Mouse (Mus musculus): ENCODE data around the gene Slc43a2. TPM values are rescaled to one million over a fixed set of nuclear protein-coding genes. Genes with fewer than 3 reads are reported as not detected.

The Slc43a2 gene
- polyA plus RNA-seq, 1 experiment: 57.4 TPM

DNA sequence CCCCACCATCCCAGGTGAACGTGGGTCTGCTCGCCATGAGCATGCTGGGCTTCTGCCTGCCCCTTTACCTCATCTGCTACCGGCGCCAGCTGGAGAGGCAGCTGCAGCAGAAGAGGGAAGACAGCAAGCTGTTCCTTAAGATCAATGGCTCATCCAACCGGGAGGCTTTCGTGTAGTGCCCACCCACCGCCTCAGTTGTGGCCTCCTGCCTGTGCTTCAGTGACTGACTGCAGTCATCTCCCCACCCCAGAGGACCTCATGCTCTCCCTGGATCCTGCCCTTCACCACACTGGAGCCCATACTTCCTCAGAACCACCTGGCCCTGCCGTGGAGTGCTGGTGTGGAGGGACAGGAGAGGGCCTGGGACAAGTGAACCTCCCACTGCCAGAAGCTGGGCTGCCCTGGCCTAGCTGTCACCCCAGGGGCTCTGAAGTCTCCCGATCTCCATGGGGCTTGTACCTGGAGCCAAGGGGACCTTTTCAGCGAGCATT is 40.9 kb downstream of the Slc43a2 start:
- TF ChIP-seq POLR2A (IDR thresholded peaks at IDR 0.05; ENCODE audit: borderline replicate concordance, insufficient read depth, low read length) (no peak), CTCF (IDR thresholded peaks at IDR 0.05; ENCODE audit: borderline replicate concordance, insufficient read depth, low read depth, low read length) (no peak)
- H3K4me3 ChIP-seq (replicated peaks; ENCODE audit: insufficient read depth, low read depth, low read length): no peak overlapping the region
- peak; percentile 43 to 59 for DNase-seq
- H3K27me3 ChIP-seq (ENCODE audit: control insufficient read depth, insufficient read depth, low read length): no peaks in the 10 kb centered on the region
- WGBS: 18% methylated on average over 10 of the region's 10 CpGs
- H3K4me1 ChIP-seq (ENCODE audit: control insufficient read depth, insufficient read depth, low read length): peaks cover 67% of the 10 kb centered on the region
- peak overlapping the region; percentile 27 for H3K27ac ChIP-seq (ENCODE audit: insufficient read depth, low read length)

- WGBS: 10% methylated on average over 12 of the region's 12 CpGs
- Histone ChIP-seq H3K27ac (ENCODE audit: insufficient read depth, low read length) (peak overlapping the region; percentile 27), H3K4me1 (ENCODE audit: control insufficient read depth, insufficient read depth, low read length) (peaks cover 61% of the 10 kb centered on the region), H3K4me3 (replicated peaks; ENCODE audit: insufficient read depth, low read depth, low read length) (no peak overlapping the region), H3K27me3 (ENCODE audit: control insufficient read depth, insufficient read depth, low read length) (no peaks in the 10 kb centered on the region)
- DNase-seq: peak; percentile 93 to 95
- TF ChIP-seq POLR2A (IDR thresholded peaks at IDR 0.05; ENCODE audit: borderline replicate concordance, insufficient read depth, low read length): no peak
- TF ChIP-seq CTCF (IDR thresholded peaks at IDR 0.05; ENCODE audit: borderline replicate concordance, insufficient read depth, low read depth, low read length): peak; percentile 96
Observed at GRCm38 (mm10) chr11:75572854-75573650, 41.6 kb downstream of the Slc43a2 start.

GRCm38 (mm10) chr11:75574378-75575123 is 43.1 kb downstream of the Slc43a2 start:
- TF ChIP-seq POLR2A (IDR thresholded peaks at IDR 0.05; ENCODE audit: borderline replicate concordance, insufficient read depth, low read length) (no peak), CTCF (IDR thresholded peaks at IDR 0.05; ENCODE audit: borderline replicate concordance, insufficient read depth, low read depth, low read length) (no peak)
- DNase-seq: peak in 1 of 2 experiments; percentile 65
- H3K27ac ChIP-seq (ENCODE audit: insufficient read depth, low read length): no peak overlapping the region
- WGBS: 52% methylated on average over 5 of the region's 5 CpGs
- peaks cover 47% of the 10 kb centered on the region for H3K4me1 ChIP-seq (ENCODE audit: control insufficient read depth, insufficient read depth, low read length)
- no peaks in the 10 kb centered on the region for H3K27me3 ChIP-seq (ENCODE audit: control insufficient read depth, insufficient read depth, low read length)
- H3K4me3 ChIP-seq (replicated peaks; ENCODE audit: insufficient read depth, low read depth, low read length): no peak overlapping the region

DNA sequence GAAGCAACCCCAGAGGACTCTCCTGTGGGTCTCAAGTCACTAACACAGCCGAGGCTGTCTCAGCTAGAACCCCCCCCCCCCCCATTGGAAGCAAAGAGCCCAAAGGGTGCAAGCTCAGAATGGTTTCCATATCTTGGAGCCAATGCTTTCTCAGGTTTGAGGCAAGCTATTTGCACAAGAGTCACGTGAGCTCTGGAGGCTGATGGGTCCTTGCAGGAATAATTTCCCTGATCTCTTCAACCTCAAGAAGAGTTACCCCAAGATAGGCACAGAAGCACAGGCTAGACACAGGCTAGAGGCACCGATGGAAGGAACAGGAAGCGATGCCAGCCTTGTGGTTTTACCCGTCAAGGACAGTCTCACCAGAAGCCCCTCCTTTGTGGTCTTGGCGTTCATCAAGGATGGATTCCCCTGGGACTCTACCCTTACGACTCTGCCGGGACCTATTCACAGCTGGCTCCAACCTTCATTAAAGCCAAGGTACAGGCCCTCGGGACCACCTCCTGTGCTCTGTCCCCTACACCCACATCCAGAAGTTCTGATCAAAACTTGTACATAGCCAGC is 44.1 kb downstream of the Slc43a2 start:
- Histone ChIP-seq H3K27me3 (ENCODE audit: control insufficient read depth, insufficient read depth, low read length) (no peaks in the 10 kb centered on the region), H3K4me3 (replicated peaks; ENCODE audit: insufficient read depth, low read depth, low read length) (no peak overlapping the region), H3K4me1 (ENCODE audit: control insufficient read depth, insufficient read depth, low read length) (peaks cover 41% of the 10 kb centered on the region), H3K27ac (ENCODE audit: insufficient read depth, low read length) (no peak overlapping the region)
- no peak for DNase-seq
- WGBS: 73% methylated on average over 9 of the region's 9 CpGs
- TF ChIP-seq POLR2A (IDR thresholded peaks at IDR 0.05; ENCODE audit: borderline replicate concordance, insufficient read depth, low read length) (no peak), CTCF (IDR thresholded peaks at IDR 0.05; ENCODE audit: borderline replicate concordance, insufficient read depth, low read depth, low read length) (no peak)

GRCm38 (mm10) chr11:75578609-75579008 is 47.1 kb downstream of the Slc43a2 start:
- no peak for TF ChIP-seq POLR2A (IDR thresholded peaks at IDR 0.05; ENCODE audit: borderline replicate concordance, insufficient read depth, low read length)
- no peak for TF ChIP-seq CTCF (IDR thresholded peaks at IDR 0.05; ENCODE audit: borderline replicate concordance, insufficient read depth, low read depth, low read length)
- 42% methylated on average over 5 of the region's 5 CpGs for WGBS
- Histone ChIP-seq H3K4me3 (replicated peaks; ENCODE audit: insufficient read depth, low read depth, low read length) (no peak overlapping the region), H3K27me3 (ENCODE audit: control insufficient read depth, insufficient read depth, low read length) (no peaks in the 10 kb centered on the region), H3K27ac (ENCODE audit: insufficient read depth, low read length) (no peak overlapping the region), H3K4me1 (ENCODE audit: control insufficient read depth, insufficient read depth, low read length) (peaks cover 15% of the 10 kb centered on the region)
- DNase-seq: peak in 1 of 2 experiments; percentile 20

GRCm38 (mm10) chr11:75581495-75582149 is 50.1 kb downstream of the Slc43a2 start:
- TF ChIP-seq POLR2A (IDR thresholded peaks at IDR 0.05; ENCODE audit: borderline replicate concordance, insufficient read depth, low read length): no peak
- TF ChIP-seq CTCF (IDR thresholded peaks at IDR 0.05; ENCODE audit: borderline replicate concordance, insufficient read depth, low read depth, low read length): no peak
- H3K27ac ChIP-seq (ENCODE audit: insufficient read depth, low read length): no peak overlapping the region
- H3K27me3 ChIP-seq (ENCODE audit: control insufficient read depth, insufficient read depth, low read length): no peaks in the 10 kb centered on the region
- H3K4me1 ChIP-seq (ENCODE audit: control insufficient read depth, insufficient read depth, low read length): no peaks in the 10 kb centered on the region
- no peak overlapping the region for H3K4me3 ChIP-seq (replicated peaks; ENCODE audit: insufficient read depth, low read depth, low read length)
- DNase-seq: no peak
- WGBS: 95% methylated on average over 7 of the region's 7 CpGs

DNA sequence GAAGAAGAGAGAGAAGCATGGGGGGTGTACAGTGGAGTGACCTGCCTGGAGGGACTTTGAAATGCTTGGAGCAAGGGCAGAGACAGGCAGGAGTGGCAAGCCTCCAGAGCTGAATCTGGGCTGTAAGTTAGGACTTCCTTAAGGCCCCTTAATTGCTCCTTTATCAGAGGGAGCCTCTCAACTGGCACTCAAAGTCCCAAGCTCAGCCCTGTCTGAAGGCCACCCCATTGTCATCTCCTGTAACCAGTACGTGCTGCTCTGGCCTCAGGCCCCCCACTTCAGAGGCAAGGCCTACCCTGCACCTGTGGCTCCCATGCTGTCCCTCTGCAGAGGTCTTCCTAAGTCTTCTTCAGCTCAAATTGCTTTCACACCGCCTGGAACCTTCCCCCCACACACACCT is 52.0 kb downstream of the Slc43a2 start:
- WGBS: 74% methylated on average over 2 of the region's 2 CpGs
- Histone ChIP-seq H3K27ac (ENCODE audit: insufficient read depth, low read length) (no peak overlapping the region), H3K27me3 (ENCODE audit: control insufficient read depth, insufficient read depth, low read length) (no peaks in the 10 kb centered on the region), H3K4me1 (ENCODE audit: control insufficient read depth, insufficient read depth, low read length) (no peaks in the 10 kb centered on the region; the same call in 1 of the 2 replicates), H3K4me3 (replicated peaks; ENCODE audit: insufficient read depth, low read depth, low read length) (no peak overlapping the region)
- DNase-seq: no peak
- TF ChIP-seq CTCF (IDR thresholded peaks at IDR 0.05; ENCODE audit: borderline replicate concordance, insufficient read depth, low read depth, low read length) (no peak), POLR2A (IDR thresholded peaks at IDR 0.05; ENCODE audit: borderline replicate concordance, insufficient read depth, low read length) (no peak)
